Mouse (Mus musculus): ENCODE results near the gene Xlr5c.

- TF ChIP-seq POLR2A (IDR thresholded peaks at IDR 0.05; ENCODE audit: borderline replicate concordance, extremely low read depth, low read depth, low read length): no peak
- no peak for TF ChIP-seq CTCF (IDR thresholded peaks at IDR 0.05; ENCODE audit: insufficient read depth, low read length)
Measured at GRCm38 (mm10) chrX:73341473-73341872, 48.7 kb upstream of the Xlr5c start.
